Mouse (Mus musculus) heart, embryonic 11.5 days (tissue): ENCODE measurements around the gene Mroh2a. TPM values are rescaled to one million over a fixed set of nuclear protein-coding genes. Genes with fewer than 3 reads are reported as not detected.

Experiments
- ATAC-seq: fragments of 200-750 bp; cut with Nextera tagmentation; replicated peaks from 2 replicates; pipeline ENCODE4 v1.8.0; 2017; ENCODE audit warnings: moderate library complexity; ENCODE audit not compliant: insufficient number of reproducible peaks, low FRiP score, low TSS enrichment
- H3K27ac ChIP-seq: fragments of 300-500 bp; sonication (generic); 2 replicates; pipeline ENCODE4 v1.5.1; 2014; ENCODE audit warnings: mild to moderate bottlenecking, low read depth, low read length
- H3K27me3 ChIP-seq: fragments of 300-500 bp; sonication (generic); 2 replicates; pipeline ENCODE4 v1.6.1; 2014; ENCODE audit warnings: mild to moderate bottlenecking, low read length, mixed read lengths; ENCODE audit not compliant: control insufficient read depth, insufficient read depth
- H3K36me3 ChIP-seq: fragments of 300-500 bp; sonication (generic); 2 replicates; pipeline ENCODE4 v1.6.1; 2014; ENCODE audit warnings: mild to moderate bottlenecking, low read length, moderate library complexity, mixed read lengths; ENCODE audit not compliant: control insufficient read depth, insufficient read depth
- H3K4me1 ChIP-seq: fragments of 300-500 bp; sonication (generic); 2 replicates; pipeline ENCODE4 v1.6.1; 2014; ENCODE audit warnings: low read length; ENCODE audit not compliant: control insufficient read depth, insufficient read depth
- H3K4me2 ChIP-seq: fragments of 300-500 bp; sonication (generic); 2 replicates; pipeline ENCODE4 v1.6.1; 2014; ENCODE audit warnings: mild to moderate bottlenecking, moderate library complexity
- H3K4me3 ChIP-seq: fragments of 300-500 bp; sonication (generic); 2 replicates; pipeline ENCODE4 v1.5.1; 2014; ENCODE audit warnings: low read depth, low read length
- H3K9ac ChIP-seq: fragments of 300-500 bp; sonication (generic); 2 replicates; pipeline ENCODE4 v1.6.1; 2014; ENCODE audit warnings: mild to moderate bottlenecking, low read depth, low read length, moderate library complexity
- H3K9me3 ChIP-seq: fragments of 300-500 bp; sonication (generic); replicated peaks from 2 replicates; pipeline ENCODE4 v1.6.1; 2016; ENCODE audit warnings: low read length; ENCODE audit not compliant: control insufficient read depth
- WGBS: fragments of 180-500 bp; shearing (Covaris S2); extraction: QIAGEN DNeasy Blood & Tissue Kit; methylation state at CpG from one replicate; pipeline ENCODE4 v1.1.7; 2014; ENCODE audit not compliant: insufficient replicate concordance; 5-methylcytosine and 5-hydroxymethylcytosine counted together
- polyA plus RNA-seq: library from polyadenylated mRNA; unstranded; fragments of >200 nt; fragmentation: Nextera tagmentation; extraction: Ambion mirVana; gene quantifications from 2 replicates; pipeline ENCODE4 v1.2.1, GENCODE M21; 2014

Mroh2a gene
- polyA plus RNA-seq, 1 experiment from 2014 or later: 1.1 TPM

DNA sequence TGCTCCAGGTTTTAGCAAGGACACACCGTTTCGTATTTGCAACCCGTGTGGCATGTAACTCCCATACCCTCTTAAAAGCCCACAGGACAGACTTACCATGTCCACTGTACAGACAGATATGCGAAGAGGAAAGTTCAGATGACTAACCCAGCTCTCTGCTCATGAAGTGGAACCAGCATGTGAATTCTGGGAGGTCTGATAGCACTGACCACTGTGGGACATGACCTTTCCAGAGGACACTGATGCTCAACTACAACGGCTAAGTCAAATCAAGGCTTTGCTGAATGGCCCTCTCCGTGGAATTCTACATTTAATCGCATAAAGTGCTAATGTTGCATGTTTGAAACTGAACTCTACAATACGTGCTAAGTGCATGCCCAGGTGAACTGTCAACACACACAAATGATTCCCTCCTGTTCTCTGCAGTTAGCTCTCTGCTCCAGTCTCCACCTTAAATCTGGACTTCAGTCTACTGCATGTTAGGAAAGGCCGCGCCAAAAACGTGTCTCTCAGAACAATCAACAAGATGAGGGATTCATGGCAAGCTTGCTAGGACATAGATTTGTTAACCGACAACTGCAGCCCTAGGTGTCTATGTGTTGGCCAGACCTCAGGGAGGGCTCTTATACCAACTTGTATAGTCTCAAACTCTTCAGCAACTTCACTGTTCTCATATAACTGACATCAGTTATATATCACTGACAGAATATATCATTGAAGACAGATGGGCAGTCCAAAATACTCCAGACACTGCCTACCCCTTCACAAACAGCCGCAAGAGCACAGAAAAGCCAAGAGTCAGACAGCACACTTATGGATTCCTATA lies 49.1 kb downstream of the Mroh2a start:
- ATAC-seq: no peak
- WGBS: 66% methylated on average over 13 of the region's 13 CpGs
- peaks cover 13% of the 10 kb centered on the region for H3K4me1 ChIP-seq
- H3K36me3 ChIP-seq: peaks cover 35% of the 10 kb centered on the region
- peak overlapping the region; percentile 65 for H3K4me2 ChIP-seq
- H3K27ac ChIP-seq: no peak overlapping the region
- H3K9ac ChIP-seq: peak overlapping the region; percentile 82
- no peaks in the 10 kb centered on the region for H3K27me3 ChIP-seq
- peak overlapping the region; percentile 62 for H3K4me3 ChIP-seq
- H3K9me3 ChIP-seq: 0 out of 2 replicates have a peak, but pooled peaks cover 4% of the 10 kb centered on the region

DNA sequence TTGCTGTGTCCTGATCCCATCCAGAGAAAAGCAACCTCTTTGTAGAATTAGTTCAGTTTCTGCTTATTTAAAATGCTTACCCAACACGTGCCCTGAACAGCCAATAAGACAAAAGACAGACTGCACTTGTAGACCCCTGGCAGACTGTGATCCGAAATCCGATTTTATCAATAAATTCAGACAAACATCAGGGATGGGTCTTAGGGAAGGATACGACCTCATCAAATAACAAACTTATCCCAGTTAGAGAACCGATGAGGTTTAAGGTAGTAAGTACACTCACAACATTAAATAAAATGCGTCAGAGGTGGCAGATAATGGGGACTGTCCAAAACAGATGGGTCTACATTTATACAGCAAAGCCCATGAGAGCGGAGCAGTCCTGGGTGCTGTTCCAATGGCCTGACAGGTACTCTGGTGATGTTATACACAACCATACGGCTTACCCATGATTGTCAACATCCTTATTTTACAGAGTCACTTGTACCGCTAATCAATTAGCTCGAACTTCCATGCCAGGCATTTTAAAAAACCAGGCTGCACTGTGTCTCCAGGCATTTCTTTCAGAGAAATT lies 49.8 kb downstream of the Mroh2a start:
- H3K4me1 ChIP-seq: peaks cover 13% of the 10 kb centered on the region
- 29% methylated on average over 10 of the region's 10 CpGs for WGBS
- 0 out of 2 replicates have a peak, but pooled peaks cover 6% of the 10 kb centered on the region for H3K9me3 ChIP-seq
- H3K27ac ChIP-seq: peak overlapping the region; percentile 84
- H3K27me3 ChIP-seq: no peaks in the 10 kb centered on the region
- peak overlapping the region; percentile 82 for H3K9ac ChIP-seq
- peaks cover 31% of the 10 kb centered on the region for H3K36me3 ChIP-seq
- ATAC-seq: peak; percentile 19
- peak overlapping the region; percentile 65 for H3K4me2 ChIP-seq
- H3K4me3 ChIP-seq: peak overlapping the region; percentile 62

DNA sequence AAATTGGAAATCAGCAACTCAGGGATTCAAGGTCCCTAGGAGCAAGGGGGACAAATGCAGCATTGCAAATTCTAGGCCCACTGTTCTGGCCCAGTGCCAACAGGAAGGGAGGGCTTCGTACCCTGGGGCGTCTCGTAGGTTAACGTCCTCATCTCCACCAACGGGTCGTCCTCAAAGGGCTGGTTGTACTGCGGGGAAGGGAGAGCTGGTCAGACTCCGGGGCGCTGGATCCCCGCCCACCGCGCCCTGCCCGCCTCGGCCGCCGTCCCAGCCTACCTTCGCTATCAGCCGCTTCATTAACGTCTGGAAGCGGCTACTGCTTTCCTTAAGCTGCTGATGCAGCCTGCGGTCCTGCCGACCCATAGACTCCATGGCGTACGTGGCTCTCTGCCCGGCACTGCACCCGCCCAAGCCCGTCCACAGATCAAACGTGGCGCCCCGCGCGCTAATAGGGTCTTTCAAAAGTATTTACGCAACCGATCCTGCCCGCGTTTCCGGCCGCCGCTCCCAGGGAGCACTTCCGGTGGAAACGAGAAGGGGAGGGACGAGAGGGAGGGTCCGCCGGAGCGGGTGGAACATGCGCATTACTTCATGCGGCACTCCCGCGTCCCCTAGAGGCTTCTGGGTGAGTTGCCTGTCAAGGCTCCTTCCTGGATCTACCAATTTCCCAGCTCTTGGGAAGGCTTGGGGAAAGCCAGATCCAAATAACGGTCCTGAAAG lies 50.5 kb downstream of the Mroh2a start, which contains the start of the genes Hjurp and Trpm8:
Hjurp (minus strand) TSS at position 536 of the 720 bp plus-strand sequence.
Trpm8 (plus strand) TSS at position 564 of the 720 bp plus-strand sequence.
- ATAC-seq: peak; percentile 95
- H3K9me3 ChIP-seq: peaks cover 10% of the 10 kb centered on the region
- WGBS: 1% methylated on average over 50 of the region's 50 CpGs
- H3K4me3 ChIP-seq: peak within 1 kb of the TSS; percentile 62
- H3K27me3 ChIP-seq: no peaks in the 10 kb centered on the region
- H3K9ac ChIP-seq: peak within 1 kb of the TSS; percentile 82
- H3K27ac ChIP-seq: peak within 1 kb of the TSS; percentile 84
- peak within 1 kb of the TSS; percentile 65 for H3K4me2 ChIP-seq
- H3K4me1 ChIP-seq: peaks cover 13% of the 10 kb centered on the region
- peaks cover 25% of the 10 kb centered on the region for H3K36me3 ChIP-seq

DNA sequence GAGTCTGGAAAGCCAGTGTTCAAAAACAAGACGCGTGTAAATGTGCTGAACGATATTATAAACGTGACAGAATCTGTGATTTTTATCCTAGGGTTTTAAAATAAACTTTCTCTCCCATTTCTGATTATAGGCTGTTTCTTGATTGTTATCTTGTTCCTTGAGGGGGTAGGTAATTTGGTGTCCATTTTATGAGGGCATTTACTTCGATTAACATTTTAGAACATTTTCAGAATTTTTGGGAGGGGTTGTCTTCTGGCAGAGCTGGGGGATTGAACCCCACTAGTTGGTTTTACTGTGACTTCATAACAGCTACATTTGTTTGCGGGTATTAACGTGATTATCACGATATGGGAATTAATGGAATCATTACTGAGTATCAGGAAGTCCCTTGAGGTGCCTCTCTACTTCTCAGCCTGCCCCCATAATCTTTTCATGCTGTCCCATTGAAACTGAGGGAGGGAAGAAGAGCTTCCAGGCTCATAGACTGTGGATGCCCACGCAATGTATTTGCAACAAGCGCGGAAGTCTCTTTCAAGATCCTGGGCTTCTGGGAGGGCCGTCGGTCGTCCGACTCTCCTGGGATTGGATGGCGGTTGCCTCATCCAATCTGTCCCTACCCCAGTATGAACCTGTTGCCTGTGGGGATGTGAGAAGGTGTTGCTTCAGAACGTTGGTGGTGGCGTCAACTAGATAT lies 51.2 kb downstream of the Mroh2a start:
- WGBS: 63% methylated on average over 18 of the region's 18 CpGs

DNA sequence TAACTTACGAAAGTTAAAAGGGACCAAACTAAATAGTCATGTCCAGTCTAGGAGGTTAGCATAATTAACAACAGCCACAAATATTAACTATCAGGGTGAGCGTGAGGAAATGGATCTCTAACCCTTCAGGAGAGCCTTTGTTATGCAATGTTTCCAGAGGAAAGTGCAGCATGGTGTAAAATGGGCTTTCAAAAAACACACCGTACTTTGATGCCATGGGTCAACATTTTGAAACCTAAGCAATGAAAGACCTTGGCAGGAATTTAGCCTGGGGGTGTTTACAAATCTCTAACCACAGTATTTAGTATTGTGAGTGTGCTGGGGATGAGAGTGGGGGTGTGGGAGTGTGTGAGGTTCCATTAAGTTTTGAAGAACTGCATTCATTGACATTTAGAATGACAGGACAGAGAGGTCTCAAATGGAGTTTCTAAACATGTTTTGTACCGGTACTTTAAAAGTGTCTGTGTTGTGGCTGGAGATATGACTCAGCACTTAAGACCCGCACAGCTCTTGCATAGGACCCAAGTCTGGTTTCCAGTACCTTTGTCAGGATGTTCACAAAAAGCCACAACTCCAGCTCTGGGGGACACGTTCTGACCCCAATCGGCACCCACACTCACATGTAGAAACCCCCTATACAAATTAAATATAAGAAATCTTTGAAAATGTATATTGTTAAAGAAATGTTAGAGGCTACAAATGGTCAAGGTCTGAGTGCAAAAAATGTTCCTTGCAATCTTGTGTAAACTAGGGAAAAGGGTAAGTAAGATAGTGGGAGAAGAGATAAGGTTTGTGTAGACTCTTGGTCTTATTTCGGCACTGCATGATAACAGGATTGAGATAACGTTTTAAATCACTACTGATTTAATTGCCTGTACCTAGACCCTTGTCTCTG lies 52.6 kb downstream of the Mroh2a start:
- H3K9ac ChIP-seq: no peak overlapping the region
- peaks cover 6% of the 10 kb centered on the region for H3K36me3 ChIP-seq
- 53% methylated on average over 9 of the region's 9 CpGs for WGBS
- no peak for ATAC-seq
- H3K9me3 ChIP-seq: peaks cover 28% of the 10 kb centered on the region
- no peaks in the 10 kb centered on the region for H3K27me3 ChIP-seq
- no peak overlapping the region for H3K27ac ChIP-seq
- no peak overlapping the region for H3K4me3 ChIP-seq
- H3K4me1 ChIP-seq: peaks cover 13% of the 10 kb centered on the region
- no peak overlapping the region for H3K4me2 ChIP-seq

More for the DNA sequence above, 51.2 kb downstream of the Mroh2a start:
- ATAC-seq: no peak
- H3K27me3 ChIP-seq: no peaks in the 10 kb centered on the region
- peak overlapping the region; percentile 65 for H3K4me2 ChIP-seq
- peaks cover 14% of the 10 kb centered on the region for H3K9me3 ChIP-seq
- H3K4me1 ChIP-seq: peaks cover 13% of the 10 kb centered on the region
- peak overlapping the region; percentile 82 for H3K9ac ChIP-seq
- H3K27ac ChIP-seq: peak overlapping the region; percentile 84; the same call in 1 of the 2 replicates
- H3K36me3 ChIP-seq: peaks cover 19% of the 10 kb centered on the region
- H3K4me3 ChIP-seq: peak overlapping the region; percentile 62

DNA sequence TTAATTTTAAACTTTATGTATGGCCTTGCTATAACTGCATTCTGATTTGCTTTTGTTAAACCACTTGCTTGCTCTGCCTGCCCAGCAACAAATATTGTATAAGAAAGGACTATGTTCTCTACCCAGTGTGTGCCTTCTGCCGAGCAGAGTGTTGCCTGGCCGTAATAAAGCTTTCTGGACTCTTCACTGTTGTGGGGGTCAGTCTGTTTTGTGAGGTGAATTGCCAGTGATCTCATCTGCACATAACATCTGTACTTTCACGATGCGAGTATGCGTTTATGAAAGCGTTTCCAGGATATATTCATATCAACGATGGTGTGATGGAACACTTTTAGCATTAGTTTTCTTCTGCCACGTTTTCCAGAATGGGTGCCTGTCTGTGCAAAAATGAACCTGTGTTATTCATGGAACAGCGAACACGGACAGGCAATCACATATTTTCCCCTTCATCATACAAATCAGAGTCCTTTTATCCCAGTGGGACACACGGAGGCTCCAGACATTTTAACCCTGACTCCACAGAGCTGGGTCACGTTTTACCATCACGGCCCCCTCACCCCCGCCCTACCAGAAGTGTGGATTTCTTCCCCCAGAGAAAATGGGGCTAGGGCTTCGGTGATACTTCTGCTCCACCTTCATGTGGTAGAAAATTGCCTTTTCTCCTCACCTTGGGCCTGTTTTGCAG lies 53.4 kb downstream of the Mroh2a start:
- Histone ChIP-seq H3K27ac (no peak overlapping the region), H3K4me2 (no peak overlapping the region), H3K27me3 (no peaks in the 10 kb centered on the region), H3K4me1 (peaks cover 13% of the 10 kb centered on the region), H3K9me3 (peaks cover 36% of the 10 kb centered on the region), H3K4me3 (no peak overlapping the region), H3K36me3 (no peaks in the 10 kb centered on the region), H3K9ac (no peak overlapping the region)
- 68% methylated on average over 15 of the region's 15 CpGs for WGBS
- ATAC-seq: no peak

DNA sequence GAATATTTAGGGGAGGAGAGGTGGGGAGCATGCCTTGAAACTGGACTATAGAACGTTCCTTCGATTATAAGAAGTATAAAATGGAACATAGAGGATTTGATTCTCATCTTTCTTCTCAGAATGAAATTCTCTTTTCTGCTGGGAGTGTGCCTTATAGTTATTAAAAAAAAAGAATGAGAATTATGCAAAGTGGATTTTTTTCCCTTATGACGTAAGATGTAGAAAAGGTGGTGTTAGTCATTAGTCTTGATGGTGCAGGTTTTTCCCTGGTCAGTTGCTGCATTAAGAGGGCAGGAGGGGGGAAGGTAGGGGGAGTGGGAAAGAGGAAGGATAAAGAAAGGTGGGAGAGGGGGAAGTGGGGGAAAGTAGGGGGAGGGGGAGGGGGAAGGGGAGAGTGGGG lies 55.5 kb downstream of the Mroh2a start:
- no peak overlapping the region for H3K27ac ChIP-seq
- H3K36me3 ChIP-seq: no peaks in the 10 kb centered on the region
- no peak for ATAC-seq
- no peak overlapping the region for H3K9ac ChIP-seq
- H3K9me3 ChIP-seq: peaks cover 54% of the 10 kb centered on the region
- no peak overlapping the region for H3K4me2 ChIP-seq
- WGBS: 59% methylated on average over 3 of the region's 3 CpGs
- H3K4me3 ChIP-seq: no peak overlapping the region
- no peaks in the 10 kb centered on the region for H3K27me3 ChIP-seq
- H3K4me1 ChIP-seq: no peaks in the 10 kb centered on the region
